Mouse (Mus musculus): ENCODE data around the gene Tacr3. TPM values are rescaled to one million over a fixed set of nuclear protein-coding genes. Genes with fewer than 3 reads are reported as not detected.

Tacr3 gene
- polyA plus RNA-seq, 1 experiment from 2014 or later: 1.5 TPM

- H3K27me3 ChIP-seq (ENCODE audit: insufficient read depth, low read length): no peaks in the 10 kb centered on the region
- no peak overlapping the region for H3K4me3 ChIP-seq (ENCODE audit: low read length)
- peak overlapping the region; percentile 72 for H3K27ac ChIP-seq (ENCODE audit: low read length)
- 48% methylated on average over 3 of the region's 3 CpGs for WGBS
- no peaks in the 10 kb centered on the region for H3K9me3 ChIP-seq (ENCODE audit: low read length)
- no peak overlapping the region for H3K9ac ChIP-seq (replicated peaks; ENCODE audit: low read length)
- peaks cover 15% of the 10 kb centered on the region for H3K4me1 ChIP-seq (ENCODE audit: insufficient read depth, low read length)
- no peak for ATAC-seq (ENCODE audit: low FRiP score, low TSS enrichment)
- H3K36me3 ChIP-seq (ENCODE audit: insufficient read depth, low read length): no peaks in the 10 kb centered on the region
- no peak overlapping the region for H3K4me2 ChIP-seq (replicated peaks; ENCODE audit: low read depth, low read length)
Measured at GRCm38 (mm10) chr3:134978902-134979301, 150.1 kb downstream of the Tacr3 start.

- H3K4me1 ChIP-seq (ENCODE audit: insufficient read depth, low read length): peaks cover 15% of the 10 kb centered on the region
- peak; percentile 54; the same call in 1 of the 2 replicates for ATAC-seq (ENCODE audit: low FRiP score, low TSS enrichment)
- 21% methylated on average over 3 of the region's 3 CpGs for WGBS
- H3K9me3 ChIP-seq (ENCODE audit: low read length): no peaks in the 10 kb centered on the region
- H3K4me3 ChIP-seq (ENCODE audit: low read length): no peak overlapping the region
- no peak overlapping the region for H3K4me2 ChIP-seq (replicated peaks; ENCODE audit: low read depth, low read length)
- no peaks in the 10 kb centered on the region for H3K36me3 ChIP-seq (ENCODE audit: insufficient read depth, low read length)
- H3K27ac ChIP-seq (ENCODE audit: low read length): no peak overlapping the region
- H3K27me3 ChIP-seq (ENCODE audit: insufficient read depth, low read length): no peaks in the 10 kb centered on the region
- H3K9ac ChIP-seq (replicated peaks; ENCODE audit: low read length): no peak overlapping the region
Measured at GRCm38 (mm10) chr3:134980140-134980539, 151.3 kb downstream of the Tacr3 start.
